ENCODE assay signal across 17 mouse cellular contexts in the genomic region with DNA sequence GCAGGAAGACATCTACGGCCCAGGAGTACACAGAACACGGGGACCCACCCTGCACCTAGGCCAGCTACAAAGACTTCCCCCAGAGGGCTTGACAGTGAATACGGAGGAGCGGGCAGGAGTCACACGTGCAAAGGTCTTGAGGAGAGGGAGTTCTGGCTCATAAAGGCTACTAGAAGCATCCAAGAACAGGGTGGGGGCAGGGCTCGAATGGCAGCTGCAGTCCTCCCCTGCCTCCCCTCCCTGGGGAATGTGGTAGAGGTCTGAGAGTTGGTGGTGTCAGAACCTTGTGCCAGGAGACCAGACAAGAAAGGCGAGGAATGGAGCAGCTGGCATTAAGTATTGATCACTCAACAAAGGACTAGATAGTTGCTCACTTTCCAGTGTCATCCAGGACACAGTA. TPM values are rescaled to one million over a fixed set of nuclear protein-coding genes. Genes with fewer than 3 reads are reported as not detected.
DNase-seq lines count a peak whose midpoint lies in the region; ATAC-seq and TF ChIP-seq lines count a peak whose summit lies in the region.
"Had no signal": no experiment of that assay in that cellular context is flagged by ENCODE, and none has a peak within 500 bp of the region (broad histone marks: within the 10 kb centered on the region; RNA-seq: fewer than 3 reads in every experiment).

No protein-coding gene starts in this region.

- H3K36me3 ChIP-seq in heart, embryonic 13.5 days: peaks cover 10% of the 10 kb centered on the region
- no peaks in the 10 kb centered on the region for H3K36me3 ChIP-seq in kidney, postnatal 0 days (ENCODE audit: insufficient read depth, low read length)
- H3K36me3 ChIP-seq in embryonic facial prominence, embryonic 10.5 days (replicated peaks): no peaks in the 10 kb centered on the region
- H3K36me3 ChIP-seq: G1E; midbrain, embryonic 12.5 days had no signal

- intact Hi-C loops in heart, postnatal 25 days (cut with DNase I): no loop called here
- intact Hi-C loops in gastrocnemius, postnatal 36 days (cut with DNase I): no loop called here

- no peak overlapping the region for H3K4me2 ChIP-seq in heart, embryonic 13.5 days
- H3K4me2 ChIP-seq in kidney, postnatal 0 days (ENCODE audit: low read length): no peak overlapping the region
- H3K4me2 ChIP-seq: liver, embryonic 11.5 days; midbrain, embryonic 12.5 days had no signal

- WGBS in heart, embryonic 13.5 days: 57% methylated on average over 7 of the region's 7 CpGs
- 22% methylated on average over 7 of the region's 7 CpGs for WGBS in kidney, postnatal 0 days
- 58% methylated on average over 7 of the region's 7 CpGs for WGBS in embryonic facial prominence, embryonic 10.5 days

- DNase-seq in heart, postnatal 25 days (ENCODE audit: low spot score): no peak
- DNase-seq in kidney, postnatal 0 days (ENCODE audit: low spot score): peak; percentile 70
- no peak for DNase-seq in kidney, adult 11 months
- DNase-seq in embryonic facial prominence, embryonic 10.5 days (ENCODE audit: low spot score): no peak
- peak; percentile 62 to 75 for DNase-seq in kidney, postnatal 4 days
- no peak for DNase-seq in B cell, adult 2 months
- no peak for DNase-seq in gastrocnemius, postnatal 36 days
- DNase-seq: adrenal gland, adult 8-10 months; cerebellum, adult 2 months; heart, adult 2 months; thymus, adult 18-20 months had no signal

- H3K27ac ChIP-seq in heart, embryonic 13.5 days (replicated peaks): peak overlapping the region; percentile 54
- H3K27ac ChIP-seq in kidney, postnatal 0 days: peak overlapping the region; percentile 84
- peak overlapping the region; percentile 77 for H3K27ac ChIP-seq in embryonic facial prominence, embryonic 10.5 days (replicated peaks)
- H3K27ac ChIP-seq: heart, adult 2 months; layer of hippocampus, adult 2 months had no signal

- H3K27me3 ChIP-seq in heart, embryonic 13.5 days (replicated peaks): no peaks in the 10 kb centered on the region
- no peaks in the 10 kb centered on the region for H3K27me3 ChIP-seq in kidney, postnatal 0 days (ENCODE audit: insufficient read depth, low read length)
- no peaks in the 10 kb centered on the region for H3K27me3 ChIP-seq in embryonic facial prominence, embryonic 10.5 days (replicated peaks; ENCODE audit: low read depth, poor library complexity, severe bottlenecking)
- H3K27me3 ChIP-seq: midbrain, embryonic 12.5 days had no signal

- no peaks in the 10 kb centered on the region for H3K9me3 ChIP-seq in heart, embryonic 13.5 days
- H3K9me3 ChIP-seq in kidney, postnatal 0 days (replicated peaks; ENCODE audit: low read length): no peaks in the 10 kb centered on the region
- H3K9me3 ChIP-seq in embryonic facial prominence, embryonic 10.5 days: no peaks in the 10 kb centered on the region
- H3K9me3 ChIP-seq: midbrain, embryonic 12.5 days had no signal

- H3K4me1 ChIP-seq in heart, embryonic 13.5 days: peaks cover 80% of the 10 kb centered on the region
- peaks cover 27% of the 10 kb centered on the region for H3K4me1 ChIP-seq in kidney, postnatal 0 days (replicated peaks; ENCODE audit: insufficient read depth, low read length)
- H3K4me1 ChIP-seq in embryonic facial prominence, embryonic 10.5 days: peaks cover 68% of the 10 kb centered on the region

- peak overlapping the region; percentile 42; the same call in 1 of the 2 replicates for H3K9ac ChIP-seq in heart, embryonic 13.5 days
- 0 out of 2 replicates have a peak overlapping the region, but pooled peaks have one; percentile 28 for H3K9ac ChIP-seq in kidney, postnatal 0 days (ENCODE audit: low read depth, low read length)

- ATAC-seq in heart, embryonic 13.5 days (ENCODE audit: extremely low read depth, insufficient number of reproducible peaks, low FRiP score, low TSS enrichment): no peak
- peak; percentile 14 for ATAC-seq in kidney, postnatal 0 days (replicated peaks; ENCODE audit: low FRiP score, low read depth)
- ATAC-seq: lung, postnatal 0 days had no signal

- no peak for TF ChIP-seq CTCF in kidney, postnatal 0 days (IDR thresholded peaks at IDR 0.05; ENCODE audit: low read depth)

- H3K4me3 ChIP-seq in heart, embryonic 13.5 days: no peak overlapping the region
- no peak overlapping the region for H3K4me3 ChIP-seq in kidney, postnatal 0 days (replicated peaks; ENCODE audit: low read depth, low read length)
- no peak overlapping the region for H3K4me3 ChIP-seq in embryonic facial prominence, embryonic 10.5 days
- H3K4me3 ChIP-seq: heart, adult 2 months; layer of hippocampus, adult 2 months; midbrain, embryonic 12.5 days had no signal

RNA-seq across cellular contexts. Expression of a gene that starts 31.6 kb away (rescaled TPM):
- polyA plus RNA-seq in heart, embryonic 13.5 days (2015; fragmentation: Nextera tagmentation; extraction: Ambion mirVana): 127 and 140 TPM in 2 replicates
- 100 to 1,000 TPM; 129 to 132 TPM for total RNA-seq in heart, postnatal 25 days (2021)
- polyA plus RNA-seq in kidney, postnatal 0 days (2015; fragmentation: Nextera tagmentation; extraction: Ambion mirVana): 102 and 131 TPM in 2 replicates
- polyA plus RNA-seq in embryonic facial prominence, embryonic 10.5 days (2016; fragmentation: Nextera tagmentation; extraction: Ambion mirVana): 69.3 and 69.7 TPM in 2 replicates
- total RNA-seq in gastrocnemius, postnatal 36 days (2021): 10 to 100 TPM; 34.7 to 39.3 TPM
- polyA plus RNA-seq: G1E had no signal

Comparison
In these comparisons a context has a peak if more than half of its experiments do, and no peak if none do; other contexts are left out.
1. DNase-seq: peak in kidney, postnatal 0 days (single experiment) and kidney, postnatal 4 days (2 of 2); none in heart, postnatal 25 days (single experiment), kidney, adult 11 months (single experiment), embryonic facial prominence, embryonic 10.5 days (single experiment), B cell, adult 2 months (0 of 2) and gastrocnemius, postnatal 36 days (0 of 2).
2. Peak in every context shown above with its lines, with median percentiles within 50 percentile points of each other: H3K27ac ChIP-seq.